Mouse (Mus musculus): ENCODE measurements at regions not wholly inside any gene's neighbourhood (a gene's known extent, or its start where the extent isn't known, plus 50 kb on each side); places are given as distances from the start of the nearest gene placed in this dataset.
A peak's percentile ranks its signal among the peaks of the same experiment; 100 is the strongest.

DNA sequence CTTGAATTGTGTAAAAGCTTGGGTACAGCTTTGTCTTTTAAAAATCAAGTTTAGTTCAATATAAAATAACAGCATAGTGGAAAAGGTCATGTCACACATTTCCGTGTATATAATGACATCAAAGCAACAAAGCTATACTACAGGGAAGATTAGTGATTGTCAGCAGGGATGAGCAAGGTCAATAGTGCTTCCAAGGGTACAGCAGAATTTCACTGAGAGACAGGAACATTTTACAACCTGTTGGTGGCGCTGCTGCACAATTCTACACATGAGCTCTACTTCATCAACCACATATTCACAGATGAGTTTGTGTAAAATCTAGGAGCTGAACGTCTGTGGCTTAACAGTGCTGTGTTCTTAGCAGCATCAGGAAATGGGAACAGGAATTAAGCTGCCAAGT, 74.3 kb upstream of the A2m start:
- peak; percentile 43; the same call in 1 of the 2 replicates for ATAC-seq (ENCODE audit: insufficient number of reproducible peaks, low FRiP score, low TSS enrichment)

DNA sequence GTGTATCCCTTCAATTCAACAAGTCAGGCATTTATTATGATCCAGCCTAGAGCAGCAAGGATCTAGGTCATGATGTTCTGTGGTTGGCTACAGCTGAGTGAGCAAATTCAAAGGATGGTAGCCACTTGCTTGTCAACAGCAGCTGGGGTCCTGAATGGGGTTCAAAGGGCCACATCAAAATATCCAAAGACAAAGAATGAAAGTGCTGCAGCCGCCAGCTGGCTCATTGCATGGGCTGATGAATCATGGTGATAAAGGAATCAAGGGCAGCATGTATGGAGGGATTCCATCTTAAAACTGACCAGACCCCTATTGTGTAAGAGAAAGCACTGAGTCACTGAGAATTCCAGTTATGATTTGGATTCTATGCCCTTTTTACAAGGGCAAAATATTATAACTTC, 74.8 kb upstream of the A2m start:
- ATAC-seq (ENCODE audit: insufficient number of reproducible peaks, low FRiP score, low TSS enrichment), result 0 out of 2 replicates have a peak, but pooled peaks have one; percentile 17

DNA sequence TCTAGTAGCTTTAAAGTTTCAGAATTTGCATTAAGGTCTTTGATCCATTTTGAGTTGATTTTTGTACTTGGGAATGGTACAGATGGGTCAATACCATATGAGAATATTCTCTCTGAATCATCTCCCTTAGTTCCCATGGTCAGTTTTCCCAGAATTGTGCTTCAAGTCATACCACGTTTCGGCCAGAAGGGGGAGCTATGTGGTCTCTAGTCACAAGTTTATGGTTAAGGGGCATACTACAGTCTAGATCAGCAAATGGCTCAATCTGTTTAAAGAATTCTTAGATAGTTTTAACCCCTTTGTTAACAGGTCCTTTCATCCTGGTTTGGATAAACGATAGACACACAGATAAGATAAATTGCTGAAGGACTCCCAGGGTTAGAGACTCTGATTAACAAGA, 78.7 kb upstream of the A2m start:
- ATAC-seq (ENCODE audit: insufficient number of reproducible peaks, low FRiP score, low TSS enrichment), result no peak

DNA sequence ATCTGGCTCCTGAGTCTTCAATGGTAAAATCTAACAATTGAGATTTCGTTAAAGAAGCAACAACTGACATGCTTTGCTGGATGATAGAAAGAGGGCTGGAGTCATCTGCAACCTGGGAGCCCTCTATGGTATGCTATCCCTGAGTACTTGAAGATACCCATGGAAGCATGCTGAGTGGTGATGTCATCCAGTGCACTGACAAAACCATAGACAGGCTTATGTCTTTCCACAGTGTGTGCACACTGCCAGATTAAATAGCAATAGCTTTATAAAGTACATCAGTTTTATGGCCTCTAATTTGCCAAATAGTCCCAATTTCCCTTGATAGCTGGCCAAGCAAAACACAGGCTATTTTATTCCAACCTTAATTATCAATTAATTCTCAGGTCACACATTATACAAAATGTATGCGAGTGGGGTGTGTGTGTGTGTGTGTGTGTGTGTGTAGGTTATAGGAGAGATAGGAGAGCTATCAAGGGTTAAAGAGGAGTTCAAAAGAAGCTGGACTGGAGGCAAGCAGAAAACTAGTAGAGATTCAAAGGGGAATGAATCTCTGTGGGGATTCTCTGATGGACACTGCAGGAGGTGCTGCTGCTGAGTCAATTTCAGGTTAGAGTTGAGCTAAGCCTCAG, 80.1 kb upstream of the Iqsec3 start:
- ATAC-seq (ENCODE audit: insufficient number of reproducible peaks, low FRiP score, low TSS enrichment), result no peak

DNA sequence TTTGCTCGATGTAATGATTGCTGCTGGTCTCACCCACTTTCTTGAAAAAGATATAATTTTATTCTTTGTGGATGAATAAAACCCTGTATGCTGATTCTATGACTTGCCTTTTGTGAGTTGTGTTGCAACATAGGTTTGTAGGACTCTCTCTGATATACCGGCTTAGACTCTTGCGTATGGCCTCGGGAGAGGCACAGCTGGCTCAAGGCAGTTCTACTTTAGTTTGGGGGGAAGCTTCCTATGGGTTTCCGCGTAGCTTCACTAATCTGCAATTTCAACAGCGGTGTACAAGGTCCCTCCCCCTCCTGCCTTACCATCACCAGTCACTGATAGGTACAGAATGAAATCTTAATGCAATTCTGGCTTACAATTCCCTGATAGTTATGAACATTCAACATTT, 60.0 kb upstream of the Iqsec3 start:
- ATAC-seq (ENCODE audit: insufficient number of reproducible peaks, low FRiP score, low TSS enrichment), result no peak

DNA sequence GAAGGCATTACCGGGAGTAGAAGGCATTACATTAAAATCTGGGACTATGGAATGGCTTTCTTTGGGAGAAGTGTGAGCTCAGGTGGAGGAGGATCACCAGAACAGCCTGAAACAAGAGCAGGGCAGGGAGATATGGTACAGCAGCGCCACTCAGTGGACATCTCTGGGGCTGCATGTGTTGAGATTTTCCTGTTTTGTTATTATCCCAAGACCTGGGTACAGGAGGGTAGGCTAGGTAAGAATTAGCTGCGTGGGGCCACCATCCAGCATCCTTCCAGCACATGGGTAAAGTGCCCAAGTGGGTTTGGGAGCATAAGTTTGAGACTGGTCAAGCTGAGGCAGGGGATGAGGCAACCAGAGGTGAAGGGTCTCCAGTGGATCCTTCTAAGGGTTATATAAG, 59.4 kb upstream of the Iqsec3 start:
- peak; percentile 51; the same call in 1 of the 2 replicates for ATAC-seq (ENCODE audit: insufficient number of reproducible peaks, low FRiP score, low TSS enrichment)

DNA sequence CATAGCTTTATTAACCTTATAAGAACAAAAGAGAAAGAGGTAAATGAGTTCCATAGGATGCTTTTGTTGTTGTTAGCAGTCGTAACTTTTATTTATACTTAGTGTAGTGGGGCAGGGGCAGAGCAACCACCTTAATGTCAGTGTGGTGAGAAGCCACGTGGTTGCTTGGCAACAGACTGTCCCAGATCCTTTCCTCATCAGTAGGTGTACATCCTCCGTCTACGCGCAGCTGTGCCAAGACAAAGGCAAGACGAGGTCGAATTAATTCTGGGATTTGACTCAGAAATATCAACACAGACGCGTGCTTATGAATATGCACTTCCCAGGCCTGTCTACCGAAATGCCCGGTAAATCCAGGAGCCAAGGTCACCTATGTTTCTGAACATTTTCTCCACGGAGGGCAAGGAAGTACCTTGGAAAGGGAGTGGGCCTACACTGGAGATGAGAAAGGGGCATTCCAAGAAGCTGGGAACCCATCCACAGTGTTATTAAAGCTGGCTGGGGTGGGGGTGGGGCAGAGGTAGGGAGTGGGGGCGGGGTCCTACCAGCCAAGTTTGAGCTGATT, 58.4 kb upstream of the Iqsec3 start:
- no peak for ATAC-seq (ENCODE audit: insufficient number of reproducible peaks, low FRiP score, low TSS enrichment)

DNA sequence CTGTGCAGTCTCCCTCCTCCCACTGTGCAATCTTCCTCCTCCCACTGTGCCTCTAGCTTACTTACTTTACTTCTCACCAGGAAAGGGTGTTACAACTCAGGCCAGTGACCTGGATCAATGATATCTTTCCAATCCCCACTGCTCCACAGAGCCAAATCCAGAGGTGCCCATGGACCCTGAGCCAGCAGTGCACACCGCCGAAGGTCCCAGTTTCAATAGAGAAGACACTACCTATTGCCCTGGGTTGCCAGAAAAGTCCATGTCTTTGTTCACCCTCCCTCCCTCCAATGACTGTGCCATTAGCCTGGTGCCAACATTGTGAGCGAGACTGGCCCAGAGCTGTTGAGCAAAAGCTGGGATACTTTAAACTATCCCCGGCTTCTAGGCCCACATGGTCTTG, 53.8 kb upstream of the Iqsec3 start:
- no peak for ATAC-seq (ENCODE audit: insufficient number of reproducible peaks, low FRiP score, low TSS enrichment)

DNA sequence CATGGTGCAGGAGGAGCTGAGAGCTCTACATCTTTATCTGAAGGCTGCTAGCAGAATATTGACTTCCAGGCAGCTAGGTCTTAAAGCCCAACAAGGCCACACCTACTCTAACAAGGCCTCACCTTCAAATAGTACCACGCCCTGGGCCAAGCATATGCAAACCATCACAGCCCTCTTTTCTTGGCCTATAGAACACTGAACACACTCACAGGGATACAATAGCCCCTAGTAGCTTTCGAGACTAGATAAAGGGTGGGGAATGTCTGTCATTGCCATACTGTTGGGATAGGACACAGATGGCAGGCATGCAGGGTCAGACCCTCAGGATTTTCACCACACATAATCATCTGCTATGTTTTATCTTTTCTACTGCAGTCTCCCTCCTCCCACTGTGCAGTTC, 52.6 kb upstream of the Iqsec3 start:
- no peak for ATAC-seq (ENCODE audit: insufficient number of reproducible peaks, low FRiP score, low TSS enrichment)

DNA sequence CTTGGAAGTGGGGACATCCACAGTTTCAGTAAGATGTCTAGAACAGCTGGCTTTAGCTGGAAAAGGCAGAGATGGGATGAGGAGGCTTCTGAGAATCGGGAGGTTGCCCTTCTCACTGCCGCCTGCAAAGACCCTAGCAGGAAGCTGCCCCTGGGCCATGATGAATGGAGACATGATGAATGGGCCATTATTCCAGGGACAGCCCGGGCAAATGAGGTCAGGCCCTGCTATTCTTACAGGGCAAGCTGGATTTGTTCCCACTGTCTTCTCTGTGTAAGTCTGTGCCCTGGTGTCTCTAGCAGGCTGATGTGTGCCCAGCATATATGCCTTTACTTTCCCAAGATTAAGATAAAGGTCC, 51.1 kb upstream of the Iqsec3 start:
- ATAC-seq (ENCODE audit: insufficient number of reproducible peaks, low FRiP score, low TSS enrichment), result no peak

DNA sequence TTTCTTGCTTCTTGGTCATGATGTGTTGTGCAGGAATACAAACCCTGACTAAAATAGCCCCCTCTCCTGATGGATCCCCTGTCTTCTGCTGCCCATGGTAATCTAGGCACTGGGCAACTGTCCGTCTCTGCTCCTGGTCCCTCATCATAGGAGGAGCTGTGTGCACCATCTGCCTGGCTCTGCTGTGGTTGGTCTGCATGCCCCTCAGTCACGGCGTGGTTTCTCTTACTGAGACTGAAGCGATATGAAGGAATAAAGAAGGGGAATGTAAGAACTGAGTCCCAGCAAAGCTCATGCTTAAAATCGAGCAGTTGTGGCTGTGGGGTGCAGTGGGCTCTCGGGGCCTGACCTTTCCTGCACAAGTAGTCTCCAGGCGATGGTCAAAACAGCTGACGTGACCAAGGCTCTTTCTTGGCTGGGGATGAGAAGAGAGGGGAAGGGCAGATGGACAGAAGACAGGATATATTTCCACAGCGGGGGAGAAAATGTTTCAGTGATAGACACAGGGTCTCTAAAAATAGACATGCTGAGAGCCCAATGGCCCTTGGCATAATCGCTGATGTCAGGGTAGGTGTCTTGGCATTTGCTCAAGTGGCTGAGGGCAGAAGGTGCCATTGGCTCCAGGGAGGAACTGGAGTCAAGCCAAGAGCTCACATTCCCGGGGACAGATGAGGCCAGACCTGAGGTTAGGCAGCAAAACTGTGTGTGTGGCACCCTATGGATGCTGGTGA, 50.6 kb upstream of the Iqsec3 start:
- no peak for ATAC-seq (ENCODE audit: insufficient number of reproducible peaks, low FRiP score, low TSS enrichment)

Data from cerebellum, adult (tissue).